Mouse (Mus musculus): Measurements from ENCODE around the gene Parn. TPM values are rescaled to one million over a fixed set of nuclear protein-coding genes. Genes with fewer than 3 reads are reported as not detected.
A peak's percentile ranks its signal among the peaks of the same experiment; 100 is the strongest.

The Parn gene
- 41.4 and 44.8 TPM in 2 replicates for polyA plus RNA-seq (2016; fragmentation: Nextera tagmentation; extraction: Ambion mirVana)

DNA sequence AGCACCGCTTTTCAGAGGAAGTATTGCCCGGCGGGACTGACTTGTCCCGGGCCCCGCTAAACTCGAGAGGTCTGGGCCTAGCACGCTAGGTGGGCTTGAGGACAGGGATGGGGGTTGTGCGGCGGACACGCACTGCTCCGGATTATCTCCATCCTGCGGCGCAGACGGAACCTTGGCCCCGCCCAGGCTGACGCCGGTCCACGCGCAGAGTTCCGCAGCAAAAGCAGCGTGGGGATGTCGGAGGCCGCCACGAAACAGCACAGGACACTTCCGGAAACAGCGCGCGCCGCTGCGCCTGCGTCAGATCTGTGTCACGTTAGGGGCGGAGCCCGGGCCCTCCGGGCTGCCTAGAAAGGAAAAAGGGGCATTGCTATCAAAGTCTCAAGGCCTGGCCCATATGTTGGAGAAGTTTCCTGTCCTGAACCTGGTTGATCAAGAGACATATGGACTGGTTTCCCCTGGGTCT lies at the start of gene Parn:
TSS of gene Parn (minus strand) at position 293 of the 466 bp plus-strand sequence.
- H3K9ac ChIP-seq (replicated peaks), result peak within 1 kb of the TSS; percentile 73
- H3K36me3 ChIP-seq, result peaks cover 21% of the 10 kb centered on the region
- H3K4me1 ChIP-seq (replicated peaks), result peaks cover 11% of the 10 kb centered on the region
- H3K4me3 ChIP-seq (replicated peaks), result peak within 1 kb of the TSS; percentile 71
- whole genome bisulfite sequencing, result under 1% methylated on average over 35 of the region's 35 CpGs
- H3K27ac ChIP-seq, result peak within 1 kb of the TSS; percentile 83
- H3K4me2 ChIP-seq, result peak within 1 kb of the TSS; percentile 77
- H3K27me3 ChIP-seq, result no peaks in the 10 kb centered on the region
- ATAC-seq (ENCODE audit: insufficient number of reproducible peaks, insufficient read depth, low FRiP score, low TSS enrichment, low read depth), result peak; percentile 89
- H3K9me3 ChIP-seq, result no peaks in the 10 kb centered on the region

DNA sequence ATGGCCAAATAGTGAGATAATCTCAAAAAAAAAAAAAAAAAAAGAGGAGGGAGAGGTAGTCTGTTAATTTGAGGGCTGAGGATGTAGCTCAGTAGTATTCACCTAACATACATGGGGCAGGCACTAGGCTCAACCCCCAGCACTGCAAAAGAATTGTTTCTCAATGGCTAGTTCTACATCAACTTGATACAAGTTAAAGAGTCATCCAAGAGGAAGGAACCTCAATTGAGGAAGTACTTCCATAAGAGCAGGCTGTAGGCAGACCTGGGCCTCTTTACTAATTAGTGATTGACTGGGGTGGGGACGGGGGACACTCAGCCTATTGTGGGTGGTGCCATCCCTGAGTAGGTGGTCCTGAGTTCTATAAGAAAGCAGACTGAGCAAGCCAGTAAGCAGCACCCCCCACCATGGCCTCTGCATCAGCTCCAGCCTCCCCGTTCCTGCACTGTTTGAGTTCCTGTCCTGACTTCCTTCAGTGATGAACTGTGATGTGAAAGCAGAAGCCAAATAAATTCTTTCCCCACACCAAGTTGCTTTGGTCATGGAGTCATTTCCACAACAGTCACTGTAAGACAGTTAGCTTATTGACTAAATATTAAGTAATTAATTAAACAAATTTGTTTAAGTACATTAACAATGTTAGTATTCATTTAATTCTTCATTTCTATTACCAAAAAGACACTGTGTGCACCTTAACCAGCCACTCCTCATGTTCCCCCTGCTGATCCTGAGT lies 49.0 kb upstream of the Parn start:
- Histone ChIP-seq H3K9ac (replicated peaks) (no peak overlapping the region), H3K27ac (no peak overlapping the region), H3K27me3 (no peaks in the 10 kb centered on the region), H3K4me3 (replicated peaks) (no peak overlapping the region), H3K36me3 (no peaks in the 10 kb centered on the region), H3K4me2 (no peak overlapping the region), H3K9me3 (no peaks in the 10 kb centered on the region), H3K4me1 (replicated peaks) (no peaks in the 10 kb centered on the region)
- WGBS, result 75% methylated on average over 2 of the region's 2 CpGs
- no peak for ATAC-seq (ENCODE audit: insufficient number of reproducible peaks, insufficient read depth, low FRiP score, low TSS enrichment, low read depth)

- H3K9ac ChIP-seq (replicated peaks), result no peak overlapping the region
- H3K4me3 ChIP-seq (replicated peaks), result no peak overlapping the region
- H3K9me3 ChIP-seq, result no peaks in the 10 kb centered on the region
- no peaks in the 10 kb centered on the region for H3K27me3 ChIP-seq
- H3K27ac ChIP-seq, result no peak overlapping the region
- H3K4me1 ChIP-seq (replicated peaks), result no peaks in the 10 kb centered on the region
- no peak for ATAC-seq (ENCODE audit: insufficient number of reproducible peaks, insufficient read depth, low FRiP score, low TSS enrichment, low read depth)
- 77% methylated on average over 3 of the region's 3 CpGs for WGBS
- H3K4me2 ChIP-seq, result no peak overlapping the region
- no peaks in the 10 kb centered on the region for H3K36me3 ChIP-seq
These were observed 46.9 kb upstream of the Parn start for GRCm38 (mm10) chr16:13714910-13715309.

DNA sequence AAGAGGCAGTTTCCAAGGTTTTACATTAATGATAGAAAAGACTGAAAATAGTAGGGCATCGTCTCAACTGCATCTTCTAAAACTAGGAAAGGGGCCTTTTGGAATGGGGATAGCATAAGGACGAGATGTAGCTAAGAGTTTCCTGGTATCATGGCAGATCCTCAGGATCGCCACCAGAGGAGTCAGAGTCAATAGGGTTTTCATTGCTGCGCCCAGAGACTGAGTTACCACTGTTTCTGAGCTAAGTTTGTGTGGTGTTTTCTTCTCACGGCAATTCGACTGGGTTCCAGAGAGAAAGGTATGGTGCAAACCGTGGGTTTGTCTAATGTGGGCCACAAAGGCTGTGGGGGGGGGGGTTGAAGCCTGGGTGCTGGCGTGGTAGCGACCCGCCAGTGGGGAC lies 36.7 kb upstream of the Parn start:
- 93% methylated on average over 10 of the region's 10 CpGs for WGBS
- peaks cover 52% of the 10 kb centered on the region for H3K36me3 ChIP-seq

DNA sequence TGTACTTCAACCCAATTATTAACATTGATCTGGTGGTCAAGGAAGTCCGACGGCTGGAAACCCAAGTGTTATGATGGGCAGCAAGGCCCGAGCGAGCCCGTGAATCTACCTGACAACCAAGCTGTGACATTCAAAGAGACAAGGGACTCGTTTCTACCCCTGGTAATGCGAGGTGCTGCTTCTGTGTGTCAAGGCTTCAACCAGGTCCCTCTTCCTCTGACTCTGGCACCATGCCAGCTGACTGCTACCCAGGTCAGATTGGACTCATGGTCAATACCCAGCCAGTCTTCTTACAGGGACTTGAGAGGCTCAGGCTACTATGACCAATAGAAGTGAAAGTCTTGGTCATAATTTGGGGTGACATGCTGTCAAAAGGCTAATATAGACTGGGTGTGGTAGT lies 34.2 kb upstream of the Parn start:
- H3K36me3 ChIP-seq, result peaks cover 77% of the 10 kb centered on the region
- H3K27ac ChIP-seq, result no peak overlapping the region
- 99% methylated on average over 7 of the region's 7 CpGs for WGBS
- no peaks in the 10 kb centered on the region for H3K27me3 ChIP-seq
- no peak overlapping the region for H3K4me2 ChIP-seq
- no peaks in the 10 kb centered on the region for H3K4me1 ChIP-seq (replicated peaks)
- no peak overlapping the region for H3K9ac ChIP-seq (replicated peaks)
- no peaks in the 10 kb centered on the region for H3K9me3 ChIP-seq
- ATAC-seq (ENCODE audit: insufficient number of reproducible peaks, insufficient read depth, low FRiP score, low TSS enrichment, low read depth), result no peak
- no peak overlapping the region for H3K4me3 ChIP-seq (replicated peaks)

More for the DNA sequence above, 36.7 kb upstream of the Parn start:
- Histone ChIP-seq H3K27me3 (no peaks in the 10 kb centered on the region), H3K9me3 (no peaks in the 10 kb centered on the region), H3K4me2 (no peak overlapping the region), H3K4me3 (replicated peaks) (no peak overlapping the region), H3K27ac (no peak overlapping the region), H3K9ac (replicated peaks) (no peak overlapping the region), H3K4me1 (replicated peaks) (no peaks in the 10 kb centered on the region)
- ATAC-seq (ENCODE audit: insufficient number of reproducible peaks, insufficient read depth, low FRiP score, low TSS enrichment, low read depth), result no peak

DNA sequence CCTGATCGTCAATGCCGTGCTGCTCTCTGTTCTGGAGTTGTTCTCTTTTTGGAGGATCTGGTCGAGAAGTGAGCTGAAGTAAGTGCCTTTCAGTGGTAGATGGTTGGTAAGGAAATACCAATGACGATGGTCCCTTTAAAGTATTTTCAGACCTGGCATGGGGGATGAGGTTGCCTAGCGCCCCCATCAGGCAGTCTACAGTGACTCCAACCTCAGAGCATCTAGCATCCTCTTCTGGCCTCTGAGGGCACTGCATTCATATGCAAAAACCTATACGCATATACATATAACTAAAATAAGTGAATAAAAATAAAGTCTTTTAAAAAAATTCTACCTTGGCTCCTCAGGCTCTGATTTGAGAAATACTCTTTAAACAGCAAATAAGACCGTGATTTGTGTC lies 31.0 kb upstream of the Parn start:
- no peak for ATAC-seq (ENCODE audit: insufficient number of reproducible peaks, insufficient read depth, low FRiP score, low TSS enrichment, low read depth)
- 88% methylated on average over 7 of the region's 7 CpGs for WGBS
- Histone ChIP-seq H3K4me2 (no peak overlapping the region), H3K9me3 (no peaks in the 10 kb centered on the region), H3K4me1 (replicated peaks) (no peaks in the 10 kb centered on the region), H3K9ac (replicated peaks) (no peak overlapping the region), H3K27me3 (no peaks in the 10 kb centered on the region), H3K27ac (no peak overlapping the region), H3K36me3 (peaks cover 91% of the 10 kb centered on the region), H3K4me3 (replicated peaks) (no peak overlapping the region)

GRCm38 (mm10) chr16:13678601-13679319 lies 10.8 kb upstream of the Parn start:
- H3K9ac ChIP-seq (replicated peaks), result no peak overlapping the region
- no peak overlapping the region for H3K4me2 ChIP-seq
- ATAC-seq (ENCODE audit: insufficient number of reproducible peaks, insufficient read depth, low FRiP score, low TSS enrichment, low read depth), result no peak
- no peak overlapping the region for H3K4me3 ChIP-seq (replicated peaks)
- peaks cover 44% of the 10 kb centered on the region for H3K36me3 ChIP-seq
- no peak overlapping the region for H3K27ac ChIP-seq
- no peaks in the 10 kb centered on the region for H3K27me3 ChIP-seq
- H3K4me1 ChIP-seq (replicated peaks), result no peaks in the 10 kb centered on the region
- 86% methylated on average over 3 of the region's 3 CpGs for WGBS
- no peaks in the 10 kb centered on the region for H3K9me3 ChIP-seq

- H3K4me3 ChIP-seq (replicated peaks), result no peak overlapping the region
- H3K27ac ChIP-seq, result no peak overlapping the region
- H3K9ac ChIP-seq (replicated peaks), result no peak overlapping the region
- no peaks in the 10 kb centered on the region for H3K9me3 ChIP-seq
- H3K27me3 ChIP-seq, result no peaks in the 10 kb centered on the region
- no peak for ATAC-seq (ENCODE audit: insufficient number of reproducible peaks, insufficient read depth, low FRiP score, low TSS enrichment, low read depth)
- no peak overlapping the region for H3K4me2 ChIP-seq
- H3K36me3 ChIP-seq, result peaks cover 36% of the 10 kb centered on the region
- 92% methylated on average over 3 of the region's 3 CpGs for WGBS
- H3K4me1 ChIP-seq (replicated peaks), result peaks cover 10% of the 10 kb centered on the region
These were observed 6.5 kb upstream of the Parn start for GRCm38 (mm10) chr16:13674511-13674910.

- peaks cover 27% of the 10 kb centered on the region for H3K36me3 ChIP-seq
- H3K4me1 ChIP-seq (replicated peaks), result peaks cover 10% of the 10 kb centered on the region
These were observed 5.1 kb upstream of the Parn start for GRCm38 (mm10) chr16:13673114-13673513.

DNA sequence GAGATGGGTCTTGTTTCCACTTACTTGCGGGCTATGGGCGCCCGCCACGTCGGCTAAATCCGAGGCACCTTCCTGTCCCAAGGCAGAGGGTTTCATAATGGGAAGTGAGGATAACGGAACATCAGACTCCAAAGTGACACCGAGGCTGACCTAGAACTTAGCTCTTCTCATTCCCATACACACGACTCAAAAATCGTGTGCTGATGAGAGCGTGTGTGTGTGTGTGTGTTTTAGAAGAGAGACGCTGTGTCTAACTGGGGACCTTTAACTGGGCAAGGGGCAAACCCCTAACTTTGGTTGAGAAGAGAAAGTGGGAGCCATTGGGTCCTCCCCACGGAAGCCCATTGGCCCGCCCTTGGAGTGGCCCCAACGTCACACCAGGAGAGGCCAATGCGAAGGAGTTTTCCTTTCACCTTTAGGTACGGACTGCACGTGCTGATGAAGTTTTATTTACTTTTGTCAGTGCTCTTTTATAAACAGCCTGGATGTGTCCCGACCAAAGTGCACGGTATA lies 4.5 kb upstream of the Parn start:
- Histone ChIP-seq H3K9me3 (no peaks in the 10 kb centered on the region), H3K36me3 (peaks cover 20% of the 10 kb centered on the region), H3K9ac (replicated peaks) (peak overlapping the region; percentile 86), H3K4me1 (replicated peaks) (peaks cover 10% of the 10 kb centered on the region), H3K4me3 (replicated peaks) (peak overlapping the region; percentile 96), H3K27ac (peak overlapping the region; percentile 89), H3K4me2 (peak overlapping the region; percentile 80), H3K27me3 (no peaks in the 10 kb centered on the region)
- WGBS, result 2% methylated on average over 20 of the region's 20 CpGs
- 0 out of 2 replicates have a peak, but pooled peaks have one; percentile 26 for ATAC-seq (ENCODE audit: insufficient number of reproducible peaks, insufficient read depth, low FRiP score, low TSS enrichment, low read depth)

More at GRCm38 (mm10) chr16:13673114-13673513, 5.1 kb upstream of the Parn start:
- Histone ChIP-seq H3K4me3 (replicated peaks) (peak overlapping the region; percentile 96), H3K9me3 (no peaks in the 10 kb centered on the region), H3K9ac (replicated peaks) (no peak overlapping the region), H3K27ac (no peak overlapping the region), H3K27me3 (no peaks in the 10 kb centered on the region), H3K4me2 (peak overlapping the region; percentile 80)
- 85% methylated on average over 5 of the region's 5 CpGs for WGBS
- ATAC-seq (ENCODE audit: insufficient number of reproducible peaks, insufficient read depth, low FRiP score, low TSS enrichment, low read depth), result no peak

GRCm38 (mm10) chr16:13671685-13672385 lies 3.9 kb upstream of the Parn start, which contains the start of the genes Bfar and 3110001I22Rik:
Gene Bfar, plus strand, starts transcription at chr16:13671858.
Gene 3110001I22Rik, plus strand, starts transcription at chr16:13671929.
- H3K36me3 ChIP-seq, result peaks cover 14% of the 10 kb centered on the region
- H3K27ac ChIP-seq, result peak within 1 kb of the TSS; percentile 89
- WGBS, result 0% methylated on average over 54 of the region's 54 CpGs
- peak within 1 kb of the TSS; percentile 80 for H3K4me2 ChIP-seq
- peaks cover 16% of the 10 kb centered on the region for H3K4me1 ChIP-seq (replicated peaks)
- no peaks in the 10 kb centered on the region for H3K9me3 ChIP-seq
- no peaks in the 10 kb centered on the region for H3K27me3 ChIP-seq
- peak; percentile 88 for ATAC-seq (ENCODE audit: insufficient number of reproducible peaks, insufficient read depth, low FRiP score, low TSS enrichment, low read depth)
- peak within 1 kb of the TSS; percentile 86 for H3K9ac ChIP-seq (replicated peaks)
- peak within 1 kb of the TSS; percentile 96 for H3K4me3 ChIP-seq (replicated peaks)

All from limb, embryonic 12.5 days (tissue).